Mouse (Mus musculus): ENCODE results near the gene Tmem219.

The Tmem219 gene

GRCm38 (mm10) chr7:126862147-126862784 lies 60.5 kb downstream of the Tmem219 start, which contains the start of gene Ino80e:
TSS of gene Ino80e (minus strand) at chr7:126862377.
- peak; percentile 90 for DNase-seq (ENCODE audit: low spot score)

DNA sequence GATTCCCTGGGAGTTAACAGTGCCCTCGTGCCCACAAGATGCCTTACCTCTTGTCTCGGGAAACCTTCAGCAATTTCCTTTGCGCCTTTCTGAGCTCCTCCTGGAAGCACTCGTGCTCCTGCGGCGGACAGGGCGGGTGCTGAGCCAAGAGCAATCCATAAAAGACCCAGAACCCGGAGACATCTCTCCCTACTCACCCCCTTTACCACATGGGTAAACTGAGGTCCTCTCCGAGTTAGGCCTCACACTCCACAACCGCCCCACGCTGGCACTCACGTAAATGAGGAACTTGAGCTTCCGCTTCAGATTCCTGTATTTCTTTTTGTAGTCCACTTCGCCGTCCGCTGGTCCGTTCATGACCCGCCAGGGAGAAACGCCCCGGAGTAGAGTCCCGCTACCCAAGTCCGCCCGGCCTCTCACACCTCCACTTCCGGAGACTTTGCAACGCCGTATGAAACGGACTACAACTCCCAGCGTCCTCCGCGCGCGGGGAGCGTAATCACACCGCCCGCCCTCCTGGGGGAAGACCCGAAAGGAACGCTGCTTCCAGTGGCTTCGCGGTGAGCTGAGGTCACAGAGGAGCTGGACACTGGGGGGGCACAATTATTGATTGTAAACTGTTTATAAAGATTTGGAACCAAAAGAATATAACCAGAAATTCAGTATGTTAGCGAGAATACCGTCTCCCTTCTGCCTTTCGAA lies 61.1 kb downstream of the Tmem219 start, which contains the start of gene Hirip3:
Gene Hirip3 (plus strand): TSS at position 544 of the 702 bp plus-strand sequence.
- DNase-seq (ENCODE audit: low spot score), result peak; percentile 88

GRCm38 (mm10) chr7:126860987-126861386 lies 61.7 kb downstream of the Tmem219 start:
- DNase-seq (ENCODE audit: low spot score), result no peak

- DNase-seq (ENCODE audit: low spot score), result peak; percentile 49
These were observed 65.8 kb downstream of the Tmem219 start for GRCm38 (mm10) chr7:126856741-126857420.

GRCm38 (mm10) chr7:126855641-126856040 lies 67.1 kb downstream of the Tmem219 start:
- no peak for DNase-seq (ENCODE audit: low spot score)

DNA sequence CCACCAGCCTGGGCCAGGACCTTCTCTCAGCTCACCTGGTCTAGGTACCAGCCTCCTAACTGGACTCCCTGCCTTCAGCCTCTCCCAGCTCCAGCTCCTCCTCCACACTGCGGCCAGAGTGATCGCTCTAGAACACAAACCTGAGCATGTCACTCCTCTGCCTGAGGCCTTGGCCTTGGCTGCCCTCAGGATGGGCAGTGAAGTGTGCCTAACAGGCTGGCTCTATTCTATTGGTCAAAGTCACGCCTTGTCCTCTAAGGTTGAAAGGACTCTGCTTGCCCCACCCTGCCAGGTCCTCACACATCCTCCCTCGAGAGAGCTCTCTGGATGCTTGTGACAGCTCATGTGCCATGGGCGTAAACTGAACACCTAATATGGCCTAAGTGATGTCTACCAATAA lies 69.3 kb downstream of the Tmem219 start:
- DNase-seq (ENCODE audit: low spot score), result no peak

GRCm38 (mm10) chr7:126851192-126851591 lies 71.5 kb downstream of the Tmem219 start:
- no peak for DNase-seq (ENCODE audit: low spot score)

GRCm38 (mm10) chr7:126850161-126850560 lies 72.6 kb downstream of the Tmem219 start:
- no peak for DNase-seq (ENCODE audit: low spot score)

GRCm38 (mm10) chr7:126848794-126849193 lies 73.9 kb downstream of the Tmem219 start:
- no peak for DNase-seq (ENCODE audit: low spot score)

DNA sequence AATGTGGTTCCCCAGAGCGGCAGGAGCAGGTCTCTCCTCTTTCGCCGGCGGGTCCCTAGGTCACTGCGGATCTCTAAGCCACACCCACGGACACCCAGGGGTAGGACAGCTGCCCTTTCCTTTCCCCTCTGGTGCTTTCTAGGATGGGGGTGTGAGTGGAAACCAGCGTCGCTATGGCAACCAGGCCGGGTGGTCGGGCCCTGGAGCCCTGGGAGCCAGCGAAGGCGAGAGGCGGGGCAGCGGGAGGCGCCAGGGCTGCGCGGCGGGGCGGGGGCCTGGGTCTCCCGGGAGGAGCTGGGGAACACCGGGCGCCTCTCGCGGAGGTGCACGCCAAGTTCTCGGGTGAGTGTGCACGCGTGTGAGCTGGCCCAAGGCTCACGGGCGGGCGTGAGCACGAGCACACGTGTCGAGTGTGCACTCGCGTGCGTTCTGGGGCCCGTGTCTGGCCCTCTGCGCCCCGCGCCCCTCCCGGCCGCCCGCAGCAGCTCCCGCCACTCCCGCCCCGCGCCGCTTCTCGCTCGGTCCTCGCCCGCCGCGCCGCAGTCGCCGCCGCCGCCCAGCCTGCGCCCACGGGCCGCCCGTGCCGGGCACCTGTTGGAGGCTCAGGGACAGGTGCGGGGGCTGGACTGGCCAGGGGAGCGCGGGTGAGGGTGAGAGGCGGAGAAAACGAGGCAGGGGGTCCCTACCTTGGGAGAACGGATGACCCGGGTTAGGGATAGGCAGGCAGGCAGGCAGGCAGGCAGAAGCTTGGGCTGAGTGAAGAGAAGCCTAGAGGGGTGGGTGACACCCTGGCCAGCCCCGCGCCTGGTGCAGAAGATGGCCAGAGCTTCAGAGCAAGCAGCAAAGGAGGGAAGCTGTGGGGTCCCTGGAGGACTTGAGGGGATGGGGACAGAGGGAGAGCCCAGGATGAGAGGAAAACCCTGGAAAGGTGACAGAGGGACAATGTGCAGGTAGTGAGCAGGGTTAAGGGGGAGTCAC lies 75.0 kb downstream of the Tmem219 start:
- DNase-seq (ENCODE audit: low spot score), result peak; percentile 12

DNA sequence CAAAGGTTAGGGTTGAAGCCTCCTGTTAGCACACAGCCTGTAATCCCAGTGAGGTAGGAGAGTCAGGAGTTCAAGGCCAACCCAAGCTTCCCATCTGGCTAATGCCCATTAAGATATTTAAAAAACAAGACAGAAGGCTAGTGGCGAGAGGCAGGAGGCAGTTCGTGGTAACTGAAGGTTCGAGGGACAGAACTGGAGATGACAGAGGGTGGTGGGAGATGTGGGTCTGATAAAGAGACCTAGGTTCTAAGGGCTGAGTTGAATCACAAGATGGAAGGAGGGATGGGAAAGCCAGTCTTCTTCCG lies 75.6 kb downstream of the Tmem219 start, which contains the start of gene Doc2a:
Gene Doc2a (plus strand): TSS at position 301 of the 305 bp plus-strand sequence.
- no peak for DNase-seq (ENCODE audit: low spot score)

- DNase-seq (ENCODE audit: low spot score), result no peak
These were observed 77.2 kb downstream of the Tmem219 start for GRCm38 (mm10) chr7:126845516-126845915.

DNA sequence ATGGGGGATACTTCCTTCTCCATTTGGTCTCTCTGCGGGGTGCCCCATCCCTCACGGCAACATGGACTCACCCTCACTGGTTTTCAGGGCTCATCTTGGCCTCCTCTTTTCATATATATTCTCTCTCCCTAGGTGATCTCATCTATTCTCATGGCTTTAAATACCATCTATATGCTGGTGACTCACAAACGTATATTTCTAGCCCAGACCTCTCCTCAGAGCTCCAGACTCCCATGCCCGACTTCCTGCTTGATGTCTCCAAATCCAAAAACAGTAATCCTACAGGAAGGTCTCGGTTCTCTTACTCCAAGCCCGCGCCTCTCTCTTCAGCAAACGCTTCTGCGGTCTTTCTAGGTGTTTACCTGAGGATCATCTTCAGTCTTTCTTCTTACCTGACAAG lies 79.4 kb downstream of the Tmem219 start:
- no peak for DNase-seq (ENCODE audit: low spot score)
